Mouse (Mus musculus) limb, embryonic 13.5 days (tissue): ENCODE data around the gene Patj. TPM values are rescaled to one million over a fixed set of nuclear protein-coding genes. Genes with fewer than 3 reads are reported as not detected.

ENCODE experiments used
- ATAC-seq: fragments of 200-750 bp; cut with Nextera tagmentation; 2 replicates; pipeline ENCODE4 v1.8.0; 2017; ENCODE audit warnings: low read depth, moderate number of reproducible peaks, moderate TSS enrichment; ENCODE audit not compliant: low FRiP score
- H3K27ac ChIP-seq: fragments of 300-500 bp; sonication (generic); 2 replicates; pipeline ENCODE4 v1.5.1; 2015; ENCODE audit warnings: inconsistent platforms, mild to moderate bottlenecking, moderate library complexity
- H3K27me3 ChIP-seq: fragments of 300-500 bp; sonication (generic); 2 replicates; pipeline ENCODE4 v1.6.1; 2015; ENCODE audit warnings: mild to moderate bottlenecking, inconsistent platforms
- H3K36me3 ChIP-seq: fragments of 300-500 bp; sonication (generic); 2 replicates; pipeline ENCODE4 v1.6.1; 2015; ENCODE audit warnings: inconsistent platforms, mild to moderate bottlenecking, moderate library complexity
- H3K4me1 ChIP-seq: fragments of 300-500 bp; sonication (generic); 2 replicates; pipeline ENCODE4 v1.6.1; 2015; ENCODE audit warnings: inconsistent platforms
- H3K4me2 ChIP-seq: fragments of 300-500 bp; sonication (generic); replicated peaks from 2 replicates; pipeline ENCODE4 v1.6.1; 2015; ENCODE audit warnings: inconsistent platforms, mild to moderate bottlenecking, moderate library complexity
- H3K4me3 ChIP-seq: fragments of 300-500 bp; sonication (generic); 2 replicates; pipeline ENCODE4 v1.5.1; 2015; ENCODE audit warnings: moderate library complexity, mild to moderate bottlenecking, inconsistent platforms
- H3K9ac ChIP-seq: fragments of 300-500 bp; sonication (generic); 2 replicates; pipeline ENCODE4 v1.6.1; 2015; ENCODE audit warnings: mild to moderate bottlenecking, inconsistent platforms
- H3K9me3 ChIP-seq: fragments of 300-500 bp; sonication (generic); 2 replicates; pipeline ENCODE4 v1.6.1; 2016; ENCODE audit warnings: inconsistent platforms
- WGBS: fragments of 180-500 bp; shearing (Covaris S2); methylation state at CpG from one replicate; pipeline ENCODE4 v1.1.7; 2015; 5-methylcytosine and 5-hydroxymethylcytosine counted together
- polyA plus RNA-seq: library from polyadenylated mRNA; unstranded; fragments of >200 nt; fragmentation: Nextera tagmentation; extraction: Ambion mirVana; gene quantifications from 2 replicates; pipeline ENCODE4 v1.2.1, GENCODE M21; 2015

The Patj gene
- polyA plus RNA-seq, 1 experiment from 2014 or later, result 19.0 TPM

- H3K4me3 ChIP-seq, result no peak overlapping the region
- no peak overlapping the region for H3K9ac ChIP-seq
- ATAC-seq, result no peak
- WGBS, result 86% methylated on average over 4 of the region's 4 CpGs
- no peaks in the 10 kb centered on the region for H3K4me1 ChIP-seq
- H3K9me3 ChIP-seq, result no peaks in the 10 kb centered on the region
- H3K27ac ChIP-seq, result no peak overlapping the region
- H3K27me3 ChIP-seq, result no peaks in the 10 kb centered on the region
- no peak overlapping the region for H3K4me2 ChIP-seq
- H3K36me3 ChIP-seq, result peaks cover 7% of the 10 kb centered on the region
These were observed 91.3 kb downstream of the Patj start for GRCm38 (mm10) chr4:98486901-98487300.

- Histone ChIP-seq H3K4me2 (no peak overlapping the region), H3K27ac (no peak overlapping the region), H3K4me1 (no peaks in the 10 kb centered on the region; the same call in 1 of the 2 replicates), H3K9ac (no peak overlapping the region), H3K36me3 (peaks cover 7% of the 10 kb centered on the region), H3K27me3 (no peaks in the 10 kb centered on the region), H3K4me3 (no peak overlapping the region), H3K9me3 (no peaks in the 10 kb centered on the region)
- WGBS, result 32% methylated on average over 1 of the region's 1 CpGs
- ATAC-seq, result no peak
These were observed 93.8 kb downstream of the Patj start for GRCm38 (mm10) chr4:98489386-98489785.

GRCm38 (mm10) chr4:98498341-98498740 is 102.8 kb downstream of the Patj start:
- no peaks in the 10 kb centered on the region for H3K27me3 ChIP-seq
- no peak for ATAC-seq
- H3K4me1 ChIP-seq, result no peaks in the 10 kb centered on the region; the same call in 1 of the 2 replicates
- H3K27ac ChIP-seq, result no peak overlapping the region
- H3K4me2 ChIP-seq, result no peak overlapping the region
- WGBS, result 83% methylated on average over 4 of the region's 4 CpGs
- no peak overlapping the region for H3K4me3 ChIP-seq
- no peaks in the 10 kb centered on the region for H3K9me3 ChIP-seq
- peaks cover 25% of the 10 kb centered on the region for H3K36me3 ChIP-seq
- H3K9ac ChIP-seq, result no peak overlapping the region

- Histone ChIP-seq H3K4me2 (no peak overlapping the region), H3K27ac (no peak overlapping the region), H3K9ac (no peak overlapping the region), H3K27me3 (no peaks in the 10 kb centered on the region), H3K36me3 (peaks cover 21% of the 10 kb centered on the region), H3K4me1 (no peaks in the 10 kb centered on the region), H3K4me3 (no peak overlapping the region), H3K9me3 (no peaks in the 10 kb centered on the region)
- WGBS, result 78% methylated on average over 5 of the region's 5 CpGs
- no peak for ATAC-seq
These were observed 104.6 kb downstream of the Patj start for GRCm38 (mm10) chr4:98500182-98500581.

- no peak for ATAC-seq
- Histone ChIP-seq H3K4me3 (no peak overlapping the region), H3K4me2 (no peak overlapping the region), H3K9me3 (no peaks in the 10 kb centered on the region), H3K9ac (no peak overlapping the region), H3K27ac (no peak overlapping the region), H3K27me3 (no peaks in the 10 kb centered on the region), H3K4me1 (no peaks in the 10 kb centered on the region), H3K36me3 (peaks cover 19% of the 10 kb centered on the region)
- WGBS, result 74% methylated on average over 2 of the region's 2 CpGs
These were observed 105.3 kb downstream of the Patj start for GRCm38 (mm10) chr4:98500875-98501274.

- Histone ChIP-seq H3K9me3 (no peaks in the 10 kb centered on the region), H3K9ac (no peak overlapping the region), H3K4me1 (peaks cover 25% of the 10 kb centered on the region), H3K4me2 (no peak overlapping the region), H3K27ac (no peak overlapping the region), H3K4me3 (no peak overlapping the region), H3K27me3 (no peaks in the 10 kb centered on the region), H3K36me3 (no peaks in the 10 kb centered on the region)
- no peak for ATAC-seq
- WGBS, result 71% methylated on average over 3 of the region's 3 CpGs
These were observed 109.2 kb downstream of the Patj start for GRCm38 (mm10) chr4:98504743-98505142.

GRCm38 (mm10) chr4:98508471-98509271 is 113.1 kb downstream of the Patj start:
- 39% methylated on average over 11 of the region's 11 CpGs for WGBS
- peaks cover 56% of the 10 kb centered on the region for H3K4me1 ChIP-seq
- no peak overlapping the region for H3K4me2 ChIP-seq
- H3K4me3 ChIP-seq, result no peak overlapping the region
- H3K36me3 ChIP-seq, result no peaks in the 10 kb centered on the region
- ATAC-seq, result peak; percentile 59
- no peaks in the 10 kb centered on the region for H3K27me3 ChIP-seq
- H3K9ac ChIP-seq, result no peak overlapping the region
- H3K9me3 ChIP-seq, result no peaks in the 10 kb centered on the region
- H3K27ac ChIP-seq, result peak overlapping the region; percentile 80

GRCm38 (mm10) chr4:98509939-98510338 is 114.4 kb downstream of the Patj start:
- no peaks in the 10 kb centered on the region for H3K27me3 ChIP-seq
- no peak overlapping the region for H3K4me3 ChIP-seq
- H3K4me2 ChIP-seq, result no peak overlapping the region
- peaks cover 56% of the 10 kb centered on the region for H3K4me1 ChIP-seq
- ATAC-seq, result no peak
- no peak overlapping the region for H3K9ac ChIP-seq
- H3K36me3 ChIP-seq, result peaks cover 8% of the 10 kb centered on the region; the same call in 1 of the 2 replicates
- H3K9me3 ChIP-seq, result no peaks in the 10 kb centered on the region
- H3K27ac ChIP-seq, result peak overlapping the region; percentile 80; the same call in 1 of the 2 replicates
- 75% methylated on average over 5 of the region's 5 CpGs for WGBS

GRCm38 (mm10) chr4:98511296-98511695 is 115.7 kb downstream of the Patj start:
- Histone ChIP-seq H3K27ac (peak overlapping the region; percentile 90), H3K27me3 (no peaks in the 10 kb centered on the region), H3K9me3 (no peaks in the 10 kb centered on the region), H3K4me3 (no peak overlapping the region), H3K9ac (no peak overlapping the region; the same call in 1 of the 2 replicates), H3K4me2 (0 out of 2 replicates have a peak overlapping the region, but pooled peaks have one; percentile 3), H3K4me1 (peaks cover 56% of the 10 kb centered on the region), H3K36me3 (peaks cover 13% of the 10 kb centered on the region)
- 18% methylated on average over 2 of the region's 2 CpGs for WGBS
- peak; percentile 90 for ATAC-seq

GRCm38 (mm10) chr4:98511964-98512743 is 116.6 kb downstream of the Patj start:
- WGBS, result 62% methylated on average over 10 of the region's 10 CpGs
- Histone ChIP-seq H3K4me3 (no peak overlapping the region), H3K27me3 (no peaks in the 10 kb centered on the region), H3K4me1 (peaks cover 56% of the 10 kb centered on the region), H3K27ac (peak overlapping the region; percentile 90), H3K9ac (no peak overlapping the region; the same call in 1 of the 2 replicates), H3K9me3 (no peaks in the 10 kb centered on the region), H3K4me2 (no peak overlapping the region), H3K36me3 (peaks cover 13% of the 10 kb centered on the region)
- ATAC-seq, result no peak

- no peak overlapping the region for H3K27ac ChIP-seq
- no peak overlapping the region for H3K4me2 ChIP-seq
- no peak overlapping the region for H3K9ac ChIP-seq
- WGBS, result 91% methylated on average over 6 of the region's 6 CpGs
- no peak overlapping the region for H3K4me3 ChIP-seq
- peaks cover 5% of the 10 kb centered on the region; the same call in 1 of the 2 replicates for H3K4me1 ChIP-seq
- H3K9me3 ChIP-seq, result no peaks in the 10 kb centered on the region
- ATAC-seq, result no peak
- H3K36me3 ChIP-seq, result peaks cover 35% of the 10 kb centered on the region
- H3K27me3 ChIP-seq, result no peaks in the 10 kb centered on the region
These were observed 124.9 kb downstream of the Patj start for GRCm38 (mm10) chr4:98520492-98520891.

GRCm38 (mm10) chr4:98524525-98524924 is 128.9 kb downstream of the Patj start:
- 93% methylated on average over 10 of the region's 10 CpGs for WGBS
- no peak overlapping the region for H3K4me2 ChIP-seq

More at GRCm38 (mm10) chr4:98524525-98524924, 128.9 kb downstream of the Patj start:
- H3K27ac ChIP-seq, result no peak overlapping the region
- H3K4me1 ChIP-seq, result peaks cover 5% of the 10 kb centered on the region; the same call in 1 of the 2 replicates
- ATAC-seq, result no peak
- H3K36me3 ChIP-seq, result peaks cover 22% of the 10 kb centered on the region
- H3K9me3 ChIP-seq, result no peaks in the 10 kb centered on the region
- H3K4me3 ChIP-seq, result no peak overlapping the region
- no peak overlapping the region for H3K9ac ChIP-seq
- no peaks in the 10 kb centered on the region for H3K27me3 ChIP-seq
